Mouse (Mus musculus): ENCODE results near the gene Sdccag8. TPM values are rescaled to one million over a fixed set of nuclear protein-coding genes. Genes with fewer than 3 reads are reported as not detected.

The Sdccag8 gene
- total and polyA plus RNA-seq, 2 experiments = 2.3 to 9.5 TPM

- WGBS = 83% methylated on average over 4 of the region's 4 CpGs
- no peak for DNase-seq (ENCODE audit: extremely low read depth, low read depth, low spot score)
- Histone ChIP-seq H3K4me3 (ENCODE audit: insufficient read depth, low read depth, low read length) (no peak overlapping the region), H3K9ac (ENCODE audit: low read depth, low read length) (no peak overlapping the region), H3K27ac (replicated peaks; ENCODE audit: insufficient read depth, low read depth, low read length) (no peak overlapping the region), H3K36me3 (ENCODE audit: control insufficient read depth, insufficient read depth, low read length) (no peaks in the 10 kb centered on the region), H3K79me2 (ENCODE audit: control insufficient read depth, insufficient read depth, low read length) (no peaks in the 10 kb centered on the region), H3K4me1 (ENCODE audit: control insufficient read depth, insufficient read depth, low read length) (peaks cover 3% of the 10 kb centered on the region; the same call in 1 of the 2 replicates), H3K27me3 (ENCODE audit: control insufficient read depth, insufficient read depth, low read length) (no peaks in the 10 kb centered on the region)
- TF ChIP-seq CTCF (IDR thresholded peaks at IDR 0.05; ENCODE audit: low read depth, low read length) = no peak
- no peak for TF ChIP-seq POLR2A (IDR thresholded peaks at IDR 0.05; ENCODE audit: extremely low read depth, insufficient read depth, low read length)
Observed at GRCm38 (mm10) chr1:177004041-177004741, 189.7 kb downstream of the Sdccag8 start.

- H3K79me2 ChIP-seq (ENCODE audit: control insufficient read depth, insufficient read depth, low read length) = no peaks in the 10 kb centered on the region
- DNase-seq (ENCODE audit: extremely low read depth, low read depth, low spot score) = peak; percentile 68
- H3K27me3 ChIP-seq (ENCODE audit: control insufficient read depth, insufficient read depth, low read length) = no peaks in the 10 kb centered on the region
- no peak overlapping the region for H3K9ac ChIP-seq (ENCODE audit: low read depth, low read length)
- 74% methylated on average over 3 of the region's 3 CpGs for WGBS
- no peak overlapping the region for H3K27ac ChIP-seq (replicated peaks; ENCODE audit: insufficient read depth, low read depth, low read length)
- H3K36me3 ChIP-seq (ENCODE audit: control insufficient read depth, insufficient read depth, low read length) = no peaks in the 10 kb centered on the region
- no peak overlapping the region for H3K4me3 ChIP-seq (ENCODE audit: insufficient read depth, low read depth, low read length)
- no peak for TF ChIP-seq POLR2A (IDR thresholded peaks at IDR 0.05; ENCODE audit: extremely low read depth, insufficient read depth, low read length)
- TF ChIP-seq CTCF (IDR thresholded peaks at IDR 0.05; ENCODE audit: low read depth, low read length) = no peak
- H3K4me1 ChIP-seq (ENCODE audit: control insufficient read depth, insufficient read depth, low read length) = peaks cover 3% of the 10 kb centered on the region; the same call in 1 of the 2 replicates
Observed at GRCm38 (mm10) chr1:177007405-177007804, 192.9 kb downstream of the Sdccag8 start.

DNA sequence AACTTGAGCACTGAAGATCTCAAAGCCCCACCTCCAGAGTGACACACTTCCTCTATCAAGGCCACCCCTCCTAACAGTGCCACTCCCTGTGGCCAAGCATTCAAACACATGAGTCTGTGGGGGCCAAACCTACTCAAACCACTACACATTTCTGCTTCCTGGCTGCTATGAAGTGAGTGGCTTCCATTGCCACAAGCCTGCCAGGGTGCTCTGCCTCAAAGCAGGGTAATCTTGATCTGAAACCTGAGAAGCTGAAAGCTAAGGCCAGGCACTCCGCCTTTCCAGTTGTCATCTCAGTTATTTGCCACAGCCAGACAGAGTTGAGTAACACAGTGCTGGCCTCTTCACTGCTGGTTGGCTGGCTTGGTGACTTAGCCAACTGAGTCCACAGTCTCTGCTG lies 194.3 kb downstream of the Sdccag8 start:
- Histone ChIP-seq H3K4me1 (ENCODE audit: control insufficient read depth, insufficient read depth, low read length) (peaks cover 6% of the 10 kb centered on the region; the same call in 1 of the 2 replicates), H3K9ac (ENCODE audit: low read depth, low read length) (no peak overlapping the region), H3K36me3 (ENCODE audit: control insufficient read depth, insufficient read depth, low read length) (no peaks in the 10 kb centered on the region; the same call in 1 of the 2 replicates), H3K27ac (replicated peaks; ENCODE audit: insufficient read depth, low read depth, low read length) (no peak overlapping the region), H3K4me3 (ENCODE audit: insufficient read depth, low read depth, low read length) (no peak overlapping the region), H3K27me3 (ENCODE audit: control insufficient read depth, insufficient read depth, low read length) (no peaks in the 10 kb centered on the region), H3K79me2 (ENCODE audit: control insufficient read depth, insufficient read depth, low read length) (no peaks in the 10 kb centered on the region)
- peak; percentile 80 for DNase-seq (ENCODE audit: extremely low read depth, low read depth, low spot score)
- 59% methylated on average over 1 of the region's 1 CpGs for WGBS
- TF ChIP-seq POLR2A (IDR thresholded peaks at IDR 0.05; ENCODE audit: extremely low read depth, insufficient read depth, low read length) = no peak
- no peak for TF ChIP-seq CTCF (IDR thresholded peaks at IDR 0.05; ENCODE audit: low read depth, low read length)

GRCm38 (mm10) chr1:177010041-177010440 lies 195.6 kb downstream of the Sdccag8 start:
- no peaks in the 10 kb centered on the region for H3K27me3 ChIP-seq (ENCODE audit: control insufficient read depth, insufficient read depth, low read length)
- no peaks in the 10 kb centered on the region for H3K79me2 ChIP-seq (ENCODE audit: control insufficient read depth, insufficient read depth, low read length)
- H3K9ac ChIP-seq (ENCODE audit: low read depth, low read length) = no peak overlapping the region
- TF ChIP-seq CTCF (IDR thresholded peaks at IDR 0.05; ENCODE audit: low read depth, low read length) = no peak
- no peak for TF ChIP-seq POLR2A (IDR thresholded peaks at IDR 0.05; ENCODE audit: extremely low read depth, insufficient read depth, low read length)
- no peaks in the 10 kb centered on the region; the same call in 1 of the 2 replicates for H3K36me3 ChIP-seq (ENCODE audit: control insufficient read depth, insufficient read depth, low read length)
- peaks cover 9% of the 10 kb centered on the region; the same call in 1 of the 2 replicates for H3K4me1 ChIP-seq (ENCODE audit: control insufficient read depth, insufficient read depth, low read length)
- no peak overlapping the region for H3K4me3 ChIP-seq (ENCODE audit: insufficient read depth, low read depth, low read length)
- DNase-seq (ENCODE audit: extremely low read depth, low read depth, low spot score) = no peak
- no peak overlapping the region for H3K27ac ChIP-seq (replicated peaks; ENCODE audit: insufficient read depth, low read depth, low read length)
- WGBS = 90% methylated on average over 3 of the region's 3 CpGs

DNA sequence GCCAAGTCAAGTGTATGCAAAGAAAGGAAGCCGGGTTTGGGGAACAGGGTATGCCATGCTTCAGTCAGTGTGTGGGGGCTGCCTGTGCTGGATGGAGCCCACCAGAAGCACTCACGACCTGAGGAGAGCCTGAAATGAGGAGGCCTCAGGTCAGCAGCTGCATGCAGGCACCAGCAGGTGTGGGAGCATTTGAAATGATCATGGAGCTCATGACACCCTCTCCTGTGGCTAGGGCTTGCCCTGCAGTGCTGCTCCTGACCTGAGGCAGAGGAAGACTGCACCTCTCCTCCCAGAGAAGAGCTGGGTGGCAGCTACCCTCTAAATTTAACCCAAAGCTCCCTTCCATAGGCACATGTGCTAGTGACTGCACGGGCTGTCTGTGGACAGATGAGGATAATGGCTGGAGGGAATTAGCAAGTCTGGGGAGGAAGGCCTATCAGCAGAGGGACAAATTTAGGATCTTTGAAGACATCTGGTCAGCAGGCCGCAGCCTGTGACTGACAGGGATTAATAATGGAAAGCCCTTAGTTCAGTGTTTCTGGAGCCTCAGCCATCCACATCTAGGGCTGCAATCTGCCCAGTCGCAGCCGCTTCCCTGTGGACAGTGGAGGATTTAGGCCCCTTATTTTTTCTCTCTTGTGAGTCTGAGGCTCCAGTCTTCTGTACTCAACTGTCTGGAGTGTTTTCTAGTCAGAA lies 196.3 kb downstream of the Sdccag8 start:
- 93% methylated on average over 6 of the region's 6 CpGs for WGBS
- H3K79me2 ChIP-seq (ENCODE audit: control insufficient read depth, insufficient read depth, low read length) = no peaks in the 10 kb centered on the region
- no peak overlapping the region for H3K27ac ChIP-seq (replicated peaks; ENCODE audit: insufficient read depth, low read depth, low read length)
- no peaks in the 10 kb centered on the region; the same call in 1 of the 2 replicates for H3K36me3 ChIP-seq (ENCODE audit: control insufficient read depth, insufficient read depth, low read length)
- no peak for DNase-seq (ENCODE audit: extremely low read depth, low read depth, low spot score)
- H3K27me3 ChIP-seq (ENCODE audit: control insufficient read depth, insufficient read depth, low read length) = no peaks in the 10 kb centered on the region
- no peak overlapping the region for H3K9ac ChIP-seq (ENCODE audit: low read depth, low read length)
- peaks cover 9% of the 10 kb centered on the region; the same call in 1 of the 2 replicates for H3K4me1 ChIP-seq (ENCODE audit: control insufficient read depth, insufficient read depth, low read length)
- H3K4me3 ChIP-seq (ENCODE audit: insufficient read depth, low read depth, low read length) = no peak overlapping the region
- TF ChIP-seq POLR2A (IDR thresholded peaks at IDR 0.05; ENCODE audit: extremely low read depth, insufficient read depth, low read length) (no peak), CTCF (IDR thresholded peaks at IDR 0.05; ENCODE audit: low read depth, low read length) (no peak)

Measured in liver, adult 2 months (tissue).